Mouse (Mus musculus) hindbrain, embryonic 10.5 days (tissue): ENCODE measurements at regions not wholly inside any gene's neighbourhood (a gene's known extent, or its start where the extent isn't known, plus 50 kb on each side); places are given as distances from the start of the nearest gene placed in this dataset.

Experiments
- DNase-seq: peaks from one replicate; pipeline ENCODE4 v3.0.0-alpha.2; 2017; ENCODE audit warnings: low spot score
- H3K27ac ChIP-seq: fragments of 300-500 bp; sonication (generic); 2 replicates; pipeline ENCODE4 v1.5.1; 2016; ENCODE audit warnings: mild to moderate bottlenecking, moderate library complexity
- H3K27me3 ChIP-seq: fragments of 300-500 bp; sonication (generic); 2 replicates; pipeline ENCODE4 v1.6.1; 2016; ENCODE audit warnings: mild to moderate bottlenecking; ENCODE audit not compliant: poor library complexity, insufficient read depth, severe bottlenecking
- H3K36me3 ChIP-seq: fragments of 300-500 bp; sonication (generic); 2 replicates; pipeline ENCODE4 v1.6.1; 2016; ENCODE audit warnings: mild to moderate bottlenecking, moderate library complexity
- H3K4me1 ChIP-seq: fragments of 300-500 bp; sonication (generic); replicated peaks from 2 replicates; pipeline ENCODE4 v1.6.1; 2016; ENCODE audit warnings: mild to moderate bottlenecking
- H3K4me3 ChIP-seq: fragments of 300-500 bp; sonication (generic); 2 replicates; pipeline ENCODE4 v1.5.1; 2016; ENCODE audit warnings: mild to moderate bottlenecking, moderate library complexity
- H3K9me3 ChIP-seq: fragments of 300-500 bp; sonication (generic); 2 replicates; pipeline ENCODE4 v1.6.1; 2016; ENCODE audit warnings: mild to moderate bottlenecking, moderate library complexity
- WGBS: fragments of 180-500 bp; shearing (Covaris S2); methylation state at CpG from one replicate; pipeline ENCODE4 v1.1.7; 2016; 5-methylcytosine and 5-hydroxymethylcytosine counted together

- no peak overlapping the region for H3K27ac ChIP-seq
- H3K27me3 ChIP-seq = no peaks in the 10 kb centered on the region
- no peaks in the 10 kb centered on the region for H3K36me3 ChIP-seq
- H3K4me3 ChIP-seq = no peak overlapping the region
- 95% methylated on average over 9 of the region's 9 CpGs for WGBS
- no peaks in the 10 kb centered on the region; the same call in 1 of the 2 replicates for H3K9me3 ChIP-seq
- no peak for DNase-seq
- peaks cover 15% of the 10 kb centered on the region for H3K4me1 ChIP-seq
Measured at GRCm38 (mm10) chr9:67165486-67165885, 116.3 kb upstream of the Tpm1 start.

- peaks cover 8% of the 10 kb centered on the region; the same call in 1 of the 2 replicates for H3K4me1 ChIP-seq
- DNase-seq = no peak
- 72% methylated on average over 6 of the region's 6 CpGs for WGBS
- H3K9me3 ChIP-seq = no peaks in the 10 kb centered on the region
- H3K4me3 ChIP-seq = no peak overlapping the region
- no peak overlapping the region for H3K27ac ChIP-seq
- H3K36me3 ChIP-seq = no peaks in the 10 kb centered on the region
- H3K27me3 ChIP-seq = no peaks in the 10 kb centered on the region
Measured at GRCm38 (mm10) chr9:67163746-67164145, 114.5 kb upstream of the Tpm1 start.

- Histone ChIP-seq H3K36me3 (no peaks in the 10 kb centered on the region), H3K27me3 (no peaks in the 10 kb centered on the region), H3K4me3 (no peak overlapping the region), H3K9me3 (no peaks in the 10 kb centered on the region), H3K4me1 (no peaks in the 10 kb centered on the region), H3K27ac (no peak overlapping the region)
- no peak for DNase-seq
- 85% methylated on average over 3 of the region's 3 CpGs for WGBS
Measured at GRCm38 (mm10) chr9:67160785-67161455, 111.7 kb upstream of the Tpm1 start.

- Histone ChIP-seq H3K4me1 (no peaks in the 10 kb centered on the region), H3K27ac (no peak overlapping the region), H3K36me3 (no peaks in the 10 kb centered on the region), H3K4me3 (no peak overlapping the region), H3K9me3 (no peaks in the 10 kb centered on the region), H3K27me3 (no peaks in the 10 kb centered on the region)
- no peak for DNase-seq
- WGBS = 88% methylated on average over 5 of the region's 5 CpGs
Measured at GRCm38 (mm10) chr9:67160350-67160749, 111.1 kb upstream of the Tpm1 start.

GRCm38 (mm10) chr9:67156590-67157259 lies 107.5 kb upstream of the Tpm1 start:
- H3K4me1 ChIP-seq = 0 out of 2 replicates have a peak, but pooled peaks cover 8% of the 10 kb centered on the region
- peak; percentile 35 for DNase-seq
- 62% methylated on average over 3 of the region's 3 CpGs for WGBS
- H3K27ac ChIP-seq = no peak overlapping the region
- no peaks in the 10 kb centered on the region for H3K27me3 ChIP-seq
- H3K9me3 ChIP-seq = no peaks in the 10 kb centered on the region
- no peak overlapping the region for H3K4me3 ChIP-seq
- no peaks in the 10 kb centered on the region for H3K36me3 ChIP-seq

- Histone ChIP-seq H3K9me3 (no peaks in the 10 kb centered on the region), H3K4me1 (0 out of 2 replicates have a peak, but pooled peaks cover 8% of the 10 kb centered on the region), H3K27me3 (no peaks in the 10 kb centered on the region), H3K4me3 (no peak overlapping the region), H3K27ac (no peak overlapping the region), H3K36me3 (no peaks in the 10 kb centered on the region)
- DNase-seq = no peak
- 88% methylated on average over 6 of the region's 6 CpGs for WGBS
Measured at GRCm38 (mm10) chr9:67154062-67154461, 104.9 kb upstream of the Tpm1 start.

GRCm38 (mm10) chr9:67153333-67153732 lies 104.1 kb upstream of the Tpm1 start:
- Histone ChIP-seq H3K27me3 (no peaks in the 10 kb centered on the region), H3K4me1 (0 out of 2 replicates have a peak, but pooled peaks cover 8% of the 10 kb centered on the region), H3K27ac (no peak overlapping the region), H3K36me3 (no peaks in the 10 kb centered on the region), H3K4me3 (no peak overlapping the region), H3K9me3 (no peaks in the 10 kb centered on the region)
- no peak for DNase-seq
- 81% methylated on average over 4 of the region's 4 CpGs for WGBS

- H3K4me3 ChIP-seq = no peak overlapping the region
- no peaks in the 10 kb centered on the region for H3K36me3 ChIP-seq
- H3K9me3 ChIP-seq = no peaks in the 10 kb centered on the region
- H3K27ac ChIP-seq = no peak overlapping the region
- 78% methylated on average over 7 of the region's 7 CpGs for WGBS
- no peak for DNase-seq
- no peaks in the 10 kb centered on the region for H3K27me3 ChIP-seq
- 0 out of 2 replicates have a peak, but pooled peaks cover 4% of the 10 kb centered on the region for H3K4me1 ChIP-seq
Measured at GRCm38 (mm10) chr9:67147656-67148055, 98.5 kb upstream of the Tpm1 start.

- Histone ChIP-seq H3K27ac (no peak overlapping the region), H3K4me1 (0 out of 2 replicates have a peak, but pooled peaks cover 4% of the 10 kb centered on the region), H3K9me3 (no peaks in the 10 kb centered on the region), H3K4me3 (no peak overlapping the region), H3K36me3 (no peaks in the 10 kb centered on the region), H3K27me3 (no peaks in the 10 kb centered on the region)
- DNase-seq = no peak
- 91% methylated on average over 6 of the region's 6 CpGs for WGBS
Measured at GRCm38 (mm10) chr9:67145392-67145791, 96.2 kb upstream of the Tpm1 start.

- Histone ChIP-seq H3K27ac (no peak overlapping the region), H3K27me3 (no peaks in the 10 kb centered on the region), H3K4me1 (0 out of 2 replicates have a peak, but pooled peaks cover 7% of the 10 kb centered on the region), H3K4me3 (no peak overlapping the region), H3K36me3 (no peaks in the 10 kb centered on the region), H3K9me3 (no peaks in the 10 kb centered on the region)
- no peak for DNase-seq
Measured at GRCm38 (mm10) chr9:67144511-67144910, 95.3 kb upstream of the Tpm1 start.

GRCm38 (mm10) chr9:67140319-67140887 lies 91.2 kb upstream of the Tpm1 start:
- H3K36me3 ChIP-seq = no peaks in the 10 kb centered on the region
- 0 out of 2 replicates have a peak overlapping the region, but pooled peaks have one; percentile 6 for H3K27ac ChIP-seq
- H3K4me3 ChIP-seq = no peak overlapping the region
- no peaks in the 10 kb centered on the region for H3K9me3 ChIP-seq
- DNase-seq = no peak
- 78% methylated on average over 7 of the region's 7 CpGs for WGBS
- no peaks in the 10 kb centered on the region for H3K27me3 ChIP-seq
- H3K4me1 ChIP-seq = peaks cover 26% of the 10 kb centered on the region

GRCm38 (mm10) chr9:67137681-67138080 lies 88.5 kb upstream of the Tpm1 start:
- no peaks in the 10 kb centered on the region for H3K9me3 ChIP-seq
- WGBS = 70% methylated on average over 5 of the region's 5 CpGs
- H3K4me1 ChIP-seq = peaks cover 29% of the 10 kb centered on the region

GRCm38 (mm10) chr9:67137141-67137540 lies 87.9 kb upstream of the Tpm1 start:
- peak overlapping the region; percentile 64 for H3K27ac ChIP-seq
- peaks cover 34% of the 10 kb centered on the region for H3K4me1 ChIP-seq
- no peaks in the 10 kb centered on the region for H3K36me3 ChIP-seq
- no peak overlapping the region for H3K4me3 ChIP-seq
- no peaks in the 10 kb centered on the region for H3K9me3 ChIP-seq
- no peak for DNase-seq
- 54% methylated on average over 4 of the region's 4 CpGs for WGBS
- no peaks in the 10 kb centered on the region for H3K27me3 ChIP-seq

More at GRCm38 (mm10) chr9:67137681-67138080, 88.5 kb upstream of the Tpm1 start:
- Histone ChIP-seq H3K27me3 (no peaks in the 10 kb centered on the region), H3K27ac (peak overlapping the region; percentile 64; the same call in 1 of the 2 replicates), H3K4me3 (no peak overlapping the region), H3K36me3 (no peaks in the 10 kb centered on the region)
- no peak for DNase-seq
